20 mouse cellular contexts compared by ENCODE assay signal in genomic region chr1:92638181-92638580, GRCm38 (mm10). TPM values are rescaled to one million over a fixed set of nuclear protein-coding genes. Genes with fewer than 3 reads are reported as not detected.
A peak's percentile ranks its signal among the peaks of the same experiment; 100 is the strongest.
DNase-seq lines count a peak whose midpoint lies in the region; ATAC-seq lines count a peak whose summit lies in the region.
"Had no signal": no experiment of that assay in that cellular context is flagged by ENCODE, and none has a peak within 500 bp of the region (broad histone marks: within the 10 kb centered on the region; RNA-seq: fewer than 3 reads in every experiment).

No protein-coding gene starts in this region.

- no peak overlapping the region for H3K9ac ChIP-seq in hindbrain, embryonic 12.5 days
- no peak overlapping the region for H3K9ac ChIP-seq in hindbrain, embryonic 14.5 days
- H3K9ac ChIP-seq: embryonic facial prominence, embryonic 15.5 days; lung, embryonic 15.5 days had no signal

- intact Hi-C loops in left cerebral cortex, postnatal 25 days (cut with DNase I) = no loop called here

- H3K4me2 ChIP-seq in hindbrain, embryonic 12.5 days (replicated peaks) = no peak overlapping the region
- no peak overlapping the region for H3K4me2 ChIP-seq in hindbrain, embryonic 14.5 days (replicated peaks)
- H3K4me2 ChIP-seq: embryonic facial prominence, embryonic 15.5 days; lung, embryonic 15.5 days had no signal

- H3K27ac ChIP-seq in hindbrain, embryonic 12.5 days = 0 out of 2 replicates have a peak overlapping the region, but pooled peaks have one; percentile 12
- H3K27ac ChIP-seq in hindbrain, embryonic 14.5 days = no peak overlapping the region
- H3K27ac ChIP-seq: embryonic facial prominence, embryonic 15.5 days; heart, adult 2 months; lung, embryonic 15.5 days; midbrain, embryonic 10.5 days had no signal

- no peaks in the 10 kb centered on the region for H3K27me3 ChIP-seq in hindbrain, embryonic 12.5 days
- H3K27me3 ChIP-seq in hindbrain, embryonic 14.5 days (ENCODE audit: control insufficient read depth, insufficient read depth, low read length) = no peaks in the 10 kb centered on the region
- H3K27me3 ChIP-seq: embryonic facial prominence, embryonic 15.5 days; lung, embryonic 15.5 days had no signal

- H3K4me1 ChIP-seq in hindbrain, embryonic 12.5 days = peaks cover 33% of the 10 kb centered on the region
- peaks cover 20% of the 10 kb centered on the region for H3K4me1 ChIP-seq in hindbrain, embryonic 14.5 days (replicated peaks; ENCODE audit: control insufficient read depth, insufficient read depth, low read length)

- WGBS in hindbrain, embryonic 12.5 days = 96% methylated on average over 3 of the region's 3 CpGs
- 93% methylated on average over 3 of the region's 3 CpGs for WGBS in hindbrain, embryonic 14.5 days

- no peak for ATAC-seq in hindbrain, embryonic 12.5 days (ENCODE audit: low FRiP score)
- no peak for ATAC-seq in hindbrain, embryonic 14.5 days (ENCODE audit: low FRiP score)
- ATAC-seq: activated CD4-positive, CD25-positive, alpha-beta regulatory T cell, adult 4 months; inflammation-experienced regulatory T-cells, adult 6 months had no signal

- no peak overlapping the region for H3K4me3 ChIP-seq in hindbrain, embryonic 12.5 days
- H3K4me3 ChIP-seq in hindbrain, embryonic 14.5 days (replicated peaks; ENCODE audit: low read length) = no peak overlapping the region
- H3K4me3 ChIP-seq: embryonic facial prominence, embryonic 15.5 days; heart, adult 2 months; lung, embryonic 15.5 days; midbrain, embryonic 10.5 days had no signal

- H3K9me3 ChIP-seq in hindbrain, embryonic 12.5 days (replicated peaks) = no peaks in the 10 kb centered on the region
- H3K9me3 ChIP-seq in hindbrain, embryonic 14.5 days (ENCODE audit: control insufficient read depth, low read length) = no peaks in the 10 kb centered on the region
- H3K9me3 ChIP-seq: embryonic facial prominence, embryonic 15.5 days; G1E; lung, embryonic 15.5 days; midbrain, embryonic 10.5 days had no signal

- H3K36me3 ChIP-seq in hindbrain, embryonic 12.5 days = peaks cover 36% of the 10 kb centered on the region
- peaks cover 40% of the 10 kb centered on the region for H3K36me3 ChIP-seq in hindbrain, embryonic 14.5 days (replicated peaks; ENCODE audit: control insufficient read depth, insufficient read depth)

- DNase-seq in hindbrain, embryonic 14.5 days (ENCODE audit: low spot score) = no peak
- DNase-seq in adrenal gland, adult 8-10 months = peak; percentile 64
- DNase-seq in fat pad, adult 2 months (ENCODE audit: extremely low read depth, low read depth, low spot score) = peak; percentile 34
- peak; percentile 53 to 91 for DNase-seq in left cerebral cortex, postnatal 25 days (ENCODE audit: low spot score in 2 of 2)
- no peak for DNase-seq in spleen, adult 12 weeks (ENCODE audit: low spot score)
- DNase-seq in kidney, adult 11 months = no peak
- DNase-seq: cerebellum, postnatal 36 days; kidney, postnatal 10 days; thymus, adult 2 months had no signal

RNA-seq across cellular contexts. Expression of gene Cops9, which starts 3.6 kb away (rescaled TPM):
- 333 and 394 TPM in 2 replicates for polyA plus RNA-seq in hindbrain, embryonic 12.5 days (2016; fragmentation: Nextera tagmentation; extraction: Ambion mirVana)
- polyA plus RNA-seq in hindbrain, embryonic 14.5 days (2014; fragmentation: Nextera tagmentation; extraction: Ambion mirVana) = 553 and 683 TPM in 2 replicates
- 100 to 1,000 TPM; 279 to 327 (median 313) TPM for total RNA-seq in adrenal gland, adult 8-10 months (2022)
- 100 to 1,000 TPM; 232 to 248 TPM for total RNA-seq in left cerebral cortex, postnatal 25 days (2021)

RNA-seq across cellular contexts. Expression of gene Otos, which starts 10.5 kb away (rescaled TPM):
- polyA plus RNA-seq in hindbrain, embryonic 12.5 days (2016; fragmentation: Nextera tagmentation; extraction: Ambion mirVana) = not detected in 2 replicates
- polyA plus RNA-seq in hindbrain, embryonic 14.5 days (2014; fragmentation: Nextera tagmentation; extraction: Ambion mirVana) = 0.31 TPM in 1 of 2 replicates, not detected in the other
- under 1 TPM in 1 of 4 experiments, not detected in 3; 0.56 TPM for total RNA-seq in adrenal gland, adult 8-10 months (2022)
- not detected for total RNA-seq in left cerebral cortex, postnatal 25 days (2021)
- total RNA-seq: heart, adult 2 months; heart, postnatal 25 days had no signal
- polyA plus RNA-seq: C2C12; G1E; heart, adult 2 months had no signal

RNA-seq across cellular contexts. Expression of gene Olfr12, which starts 20.6 kb away (rescaled TPM):
- polyA plus RNA-seq in hindbrain, embryonic 12.5 days (2016; fragmentation: Nextera tagmentation; extraction: Ambion mirVana) = not detected in 2 replicates
- polyA plus RNA-seq in hindbrain, embryonic 14.5 days (2014; fragmentation: Nextera tagmentation; extraction: Ambion mirVana) = not detected in 2 replicates
- not detected for total RNA-seq in adrenal gland, adult 8-10 months (2022)
- not detected for total RNA-seq in left cerebral cortex, postnatal 25 days (2021)
- total RNA-seq: heart, adult 2 months; heart, postnatal 25 days had no signal
- polyA plus RNA-seq: activated CD4-positive, CD25-positive, alpha-beta regulatory T cell, adult 4 months; C2C12; G1E; heart, adult 2 months; inflammation-experienced regulatory T-cells, adult 6 months; limb, embryonic 14.5 days; lung, embryonic 15.5 days; midbrain, embryonic 10.5 days had no signal

RNA-seq across cellular contexts. Expression of gene Olfr1410, which starts 32.6 kb away (rescaled TPM):
- not detected in 2 replicates for polyA plus RNA-seq in hindbrain, embryonic 12.5 days (2016; fragmentation: Nextera tagmentation; extraction: Ambion mirVana)
- polyA plus RNA-seq in hindbrain, embryonic 14.5 days (2014; fragmentation: Nextera tagmentation; extraction: Ambion mirVana) = not detected in 2 replicates
- total RNA-seq in adrenal gland, adult 8-10 months (2022) = not detected
- total RNA-seq in left cerebral cortex, postnatal 25 days (2021) = not detected
- total RNA-seq: heart, adult 2 months; heart, postnatal 25 days had no signal
- polyA plus RNA-seq: activated CD4-positive, CD25-positive, alpha-beta regulatory T cell, adult 4 months; C2C12; embryonic facial prominence, embryonic 15.5 days; G1E; heart, adult 2 months; inflammation-experienced regulatory T-cells, adult 6 months; limb, embryonic 14.5 days; lung, embryonic 15.5 days; midbrain, embryonic 10.5 days had no signal

RNA-seq across cellular contexts. Expression of gene Olfr1411, which starts 44.0 kb away (rescaled TPM):
- polyA plus RNA-seq in hindbrain, embryonic 12.5 days (2016; fragmentation: Nextera tagmentation; extraction: Ambion mirVana) = not detected in 2 replicates
- not detected in 2 replicates for polyA plus RNA-seq in hindbrain, embryonic 14.5 days (2014; fragmentation: Nextera tagmentation; extraction: Ambion mirVana)
- not detected for total RNA-seq in adrenal gland, adult 8-10 months (2022)
- not detected for total RNA-seq in left cerebral cortex, postnatal 25 days (2021)
- total RNA-seq: G1E; heart, adult 2 months; heart, postnatal 25 days had no signal
- polyA plus RNA-seq: activated CD4-positive, CD25-positive, alpha-beta regulatory T cell, adult 4 months; C2C12; embryonic facial prominence, embryonic 15.5 days; G1E; heart, adult 2 months; inflammation-experienced regulatory T-cells, adult 6 months; limb, embryonic 14.5 days; lung, embryonic 15.5 days; midbrain, embryonic 10.5 days had no signal

Comparison
In these comparisons a context has a peak if more than half of its experiments do, and no peak if none do; other contexts are left out.
1. DNase-seq: peak in adrenal gland, adult 8-10 months (single experiment), fat pad, adult 2 months (single experiment) and left cerebral cortex, postnatal 25 days (2 of 2); none in hindbrain, embryonic 14.5 days (single experiment), spleen, adult 12 weeks (single experiment) and kidney, adult 11 months (single experiment).